Mouse (Mus musculus) heart, postnatal 0 days (tissue): ENCODE measurements at regions not wholly inside any gene's neighbourhood (a gene's known extent, or its start where the extent isn't known, plus 50 kb on each side); places are given as distances from the start of the nearest gene placed in this dataset.

Source experiments
- ATAC-seq: fragments of 200-750 bp; cut with Nextera tagmentation; 2 replicates; pipeline ENCODE4 v1.8.0; 2017; ENCODE audit warnings: low read depth, moderate number of reproducible peaks, moderate library complexity; ENCODE audit not compliant: insufficient read depth
- DNase-seq: peaks from one replicate; pipeline ENCODE4 v3.0.0-alpha.2; 2016; ENCODE audit warnings: low spot score
- H3K27ac ChIP-seq: fragments of 300-500 bp; sonication (generic); 2 replicates; pipeline ENCODE4 v1.5.1; 2014; ENCODE audit warnings: low read depth, mild to moderate bottlenecking
- H3K27me3 ChIP-seq: fragments of 300-500 bp; sonication (generic); 2 replicates; pipeline ENCODE4 v1.6.1; 2014; ENCODE audit warnings: low read length, mixed read lengths; ENCODE audit not compliant: control insufficient read depth, insufficient read depth
- H3K36me3 ChIP-seq: fragments of 300-500 bp; sonication (generic); replicated peaks from 2 replicates; pipeline ENCODE4 v1.6.1; 2014; ENCODE audit warnings: low read length, mixed read lengths; ENCODE audit not compliant: control insufficient read depth, insufficient read depth
- H3K4me1 ChIP-seq: fragments of 300-500 bp; sonication (generic); 2 replicates; pipeline ENCODE4 v1.6.1; 2014; ENCODE audit warnings: antibody characterized with exemption; ENCODE audit not compliant: control insufficient read depth, insufficient read depth
- H3K4me2 ChIP-seq: fragments of 300-500 bp; sonication (generic); 2 replicates; pipeline ENCODE4 v1.6.1; 2014; ENCODE audit warnings: low read depth, mild to moderate bottlenecking, low read length, moderate library complexity
- H3K4me3 ChIP-seq: fragments of 300-500 bp; sonication (generic); 2 replicates; pipeline ENCODE4 v1.5.1; 2014; ENCODE audit warnings: low read depth, low read length
- H3K9ac ChIP-seq: fragments of 300-500 bp; sonication (generic); replicated peaks from 2 replicates; pipeline ENCODE4 v1.6.1; 2014; ENCODE audit warnings: low read depth, low read length, mixed read lengths
- H3K9me3 ChIP-seq: fragments of 300-500 bp; sonication (generic); replicated peaks from 2 replicates; pipeline ENCODE4 v1.6.1; 2016; ENCODE audit warnings: low read length; ENCODE audit not compliant: control insufficient read depth
- CTCF ChIP-seq: IDR thresholded peaks from 2 replicates; pipeline ENCODE4 v1.5.1; 2016; ENCODE audit warnings: antibody characterized with exemption, control low read depth, low read depth
- EP300 ChIP-seq: IDR thresholded peaks from 2 replicates; pipeline ENCODE4 v1.6.1; 2016; ENCODE audit warnings: antibody characterized with exemption, low read depth
- WGBS: fragments of 180-500 bp; shearing (Covaris S2); extraction: QIAGEN DNeasy Blood & Tissue Kit; methylation state at CpG from one replicate; pipeline ENCODE4 v1.1.7; 2014; 5-methylcytosine and 5-hydroxymethylcytosine counted together

- H3K4me3 ChIP-seq = no peak overlapping the region
- H3K9ac ChIP-seq = no peak overlapping the region
- WGBS = 69% methylated on average over 12 of the region's 12 CpGs
- no peaks in the 10 kb centered on the region for H3K27me3 ChIP-seq
- no peak overlapping the region for H3K4me2 ChIP-seq
- no peak overlapping the region for H3K27ac ChIP-seq
- DNase-seq (no peak), ATAC-seq (no peak)
- no peaks in the 10 kb centered on the region for H3K36me3 ChIP-seq
- TF ChIP-seq CTCF = no peak
- no peak for TF ChIP-seq EP300
- H3K9me3 ChIP-seq = no peaks in the 10 kb centered on the region
- 0 out of 2 replicates have a peak, but pooled peaks cover 7% of the 10 kb centered on the region for H3K4me1 ChIP-seq
Observed at GRCm38 (mm10) chr10:17237918-17238850, 484.8 kb upstream of the Cited2 start.

- DNase-seq (no peak), ATAC-seq (no peak)
- H3K9ac ChIP-seq = no peak overlapping the region
- no peak for TF ChIP-seq CTCF
- no peak overlapping the region for H3K4me2 ChIP-seq
- H3K4me3 ChIP-seq = no peak overlapping the region
- no peak overlapping the region for H3K27ac ChIP-seq
- H3K36me3 ChIP-seq = no peaks in the 10 kb centered on the region
- H3K9me3 ChIP-seq = no peaks in the 10 kb centered on the region
- H3K4me1 ChIP-seq = no peaks in the 10 kb centered on the region
- 68% methylated on average over 2 of the region's 2 CpGs for WGBS
- H3K27me3 ChIP-seq = no peaks in the 10 kb centered on the region
Observed at GRCm38 (mm10) chr10:17248270-17248669, 474.7 kb upstream of the Cited2 start.

- WGBS = 78% methylated on average over 4 of the region's 4 CpGs
- TF ChIP-seq CTCF (no peak), EP300 (no peak)
Observed at GRCm38 (mm10) chr10:17253040-17253439, 470.0 kb upstream of the Cited2 start.

GRCm38 (mm10) chr10:17260154-17260553, 462.9 kb upstream of the Cited2 start:
- Histone ChIP-seq H3K27me3 (no peaks in the 10 kb centered on the region), H3K4me2 (no peak overlapping the region), H3K4me3 (no peak overlapping the region), H3K36me3 (no peaks in the 10 kb centered on the region), H3K9ac (no peak overlapping the region), H3K27ac (no peak overlapping the region), H3K9me3 (no peaks in the 10 kb centered on the region), H3K4me1 (no peaks in the 10 kb centered on the region)
- DNase-seq = no peak
- 80% methylated on average over 4 of the region's 4 CpGs for WGBS
- TF ChIP-seq EP300 = no peak
- no peak for ATAC-seq

More at GRCm38 (mm10) chr10:17253040-17253439, 470.0 kb upstream of the Cited2 start:
- H3K27me3 ChIP-seq = no peaks in the 10 kb centered on the region
- ATAC-seq = no peak
- H3K9me3 ChIP-seq = no peaks in the 10 kb centered on the region
- no peaks in the 10 kb centered on the region for H3K36me3 ChIP-seq
- no peak overlapping the region for H3K9ac ChIP-seq
- H3K4me2 ChIP-seq = no peak overlapping the region
- DNase-seq = no peak
- no peak overlapping the region for H3K27ac ChIP-seq
- H3K4me3 ChIP-seq = no peak overlapping the region
- no peaks in the 10 kb centered on the region for H3K4me1 ChIP-seq

- Histone ChIP-seq H3K4me2 (no peak overlapping the region), H3K9me3 (no peaks in the 10 kb centered on the region), H3K4me3 (no peak overlapping the region), H3K4me1 (no peaks in the 10 kb centered on the region), H3K36me3 (no peaks in the 10 kb centered on the region), H3K27me3 (no peaks in the 10 kb centered on the region), H3K9ac (no peak overlapping the region), H3K27ac (no peak overlapping the region)
- no peak for TF ChIP-seq EP300
- 75% methylated on average over 4 of the region's 4 CpGs for WGBS
- no peak for DNase-seq
- ATAC-seq = no peak
Observed at GRCm38 (mm10) chr10:17260615-17261014, 462.4 kb upstream of the Cited2 start.
